Mouse (Mus musculus) A20 (cell line): Measurements from ENCODE around the gene Depdc7.

Experiments used
- DNase-seq: peaks from one replicate; pipeline ENCODE4 v3.0.0-alpha.2; 2011; ENCODE audit warnings: low read depth, low spot score

Depdc7 gene

GRCm38 (mm10) chr2:104742741-104743064 lies at the start of gene Depdc7:
TSS of gene Depdc7 (minus strand) at chr2:104742878.
- peak; percentile 93 for DNase-seq

GRCm38 (mm10) chr2:104774763-104775162 lies 32.1 kb upstream of the Depdc7 start:
- peak; percentile 53 for DNase-seq

GRCm38 (mm10) chr2:104768697-104769096 lies 26.0 kb upstream of the Depdc7 start:
- DNase-seq = no peak

- no peak for DNase-seq
Observed at GRCm38 (mm10) chr2:104764018-104764417, 21.3 kb upstream of the Depdc7 start.

DNA sequence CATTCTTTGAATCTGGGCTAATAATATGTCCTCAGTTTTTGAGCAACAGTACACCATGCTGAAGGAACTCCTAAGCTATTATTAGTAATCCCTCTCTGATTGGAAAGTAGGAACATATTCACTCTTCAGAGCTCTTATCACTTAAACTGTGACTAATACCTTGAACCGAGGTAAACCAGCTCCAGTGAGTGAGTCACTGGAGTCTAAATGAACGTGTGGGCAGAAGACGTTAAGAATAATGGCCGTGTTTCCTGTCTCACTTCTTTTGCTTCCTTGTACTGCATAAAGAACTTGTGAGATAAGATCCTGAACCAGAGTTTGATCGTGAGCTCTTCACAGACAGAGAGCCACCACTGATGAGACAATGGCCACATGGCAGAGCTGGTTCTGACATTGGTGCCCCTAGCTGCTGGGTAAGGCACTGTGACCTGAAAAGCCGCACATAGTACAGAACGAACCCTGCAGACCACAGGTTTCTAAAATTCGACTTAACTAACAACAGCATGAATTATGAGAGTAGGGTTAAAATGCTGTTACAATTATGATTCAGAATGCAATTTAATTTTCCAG lies 20.5 kb upstream of the Depdc7 start:
- DNase-seq = no peak

- DNase-seq = peak; percentile 58
Observed at GRCm38 (mm10) chr2:104750611-104751010, 7.9 kb upstream of the Depdc7 start.

DNA sequence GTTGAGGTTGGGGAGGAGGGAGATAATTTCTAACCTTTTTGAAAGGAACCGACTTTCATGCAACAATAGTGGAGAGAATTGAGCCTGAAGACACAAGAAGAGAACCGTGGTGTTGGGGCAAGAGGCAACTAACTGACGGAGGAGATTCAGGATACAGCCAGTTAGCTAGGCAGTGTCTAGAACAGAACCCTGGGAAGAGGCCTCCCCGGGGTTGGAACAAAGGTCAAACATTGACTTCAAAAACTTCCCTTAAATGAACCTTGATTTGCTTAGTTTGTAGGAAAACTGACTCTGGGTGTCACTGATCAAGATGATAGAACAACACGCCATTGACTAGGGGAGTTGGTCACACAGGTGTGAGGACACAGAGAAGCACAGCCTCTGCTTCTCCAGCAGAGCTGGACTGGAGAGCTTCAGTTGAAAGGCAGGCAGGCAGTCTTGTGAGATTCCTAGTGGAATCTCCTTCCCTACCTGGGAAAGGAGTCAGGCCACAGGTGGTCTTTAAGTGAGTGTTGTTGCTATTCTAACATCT lies 6.0 kb upstream of the Depdc7 start:
- no peak for DNase-seq

DNA sequence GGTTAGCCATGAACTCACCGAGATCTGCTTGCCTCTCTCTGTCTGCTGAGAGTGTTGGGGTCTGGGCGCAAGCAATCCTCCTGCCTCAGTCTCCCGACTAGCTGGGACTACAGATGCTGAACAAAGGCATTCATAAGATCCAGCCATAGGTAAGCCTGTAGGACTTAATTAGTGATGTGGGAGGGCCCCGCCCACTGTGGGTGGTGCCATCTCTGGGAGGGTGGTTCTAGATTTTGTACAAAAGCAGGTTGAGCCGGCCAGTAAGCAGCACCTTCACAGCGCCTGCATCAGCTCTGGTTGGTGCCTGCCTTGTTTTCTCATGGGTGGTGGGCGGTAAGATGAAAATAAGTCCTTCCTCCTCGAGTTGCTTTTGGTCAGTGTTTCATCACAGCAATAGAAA lies 3.6 kb upstream of the Depdc7 start:
- DNase-seq = peak; percentile 74

DNA sequence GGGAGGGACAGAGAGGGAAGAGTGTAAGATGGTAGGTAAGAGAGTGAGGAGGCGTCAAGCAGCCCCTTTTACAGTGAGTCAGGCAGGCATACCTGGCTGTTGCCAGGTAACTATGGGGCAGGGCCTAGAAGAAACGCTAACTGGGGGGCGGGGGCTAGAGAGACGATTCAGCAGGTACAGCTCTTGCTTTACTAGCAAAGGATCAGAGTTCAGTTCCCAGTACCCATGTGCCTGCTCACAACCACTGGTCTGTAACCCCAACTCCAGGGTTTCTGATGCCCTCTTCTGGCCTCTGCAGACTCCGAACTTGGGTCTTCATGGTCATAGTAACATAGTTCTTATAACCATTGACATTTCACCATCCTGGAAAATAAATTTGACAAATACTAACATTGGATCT lies 1.3 kb upstream of the Depdc7 start:
- no peak for DNase-seq

- DNase-seq = no peak
Observed at GRCm38 (mm10) chr2:104743160-104743559, 482 bp upstream of the Depdc7 start.

GRCm38 (mm10) chr2:104741896-104742740 lies 560 bp downstream of the Depdc7 start:
- DNase-seq = peak; percentile 37

DNA sequence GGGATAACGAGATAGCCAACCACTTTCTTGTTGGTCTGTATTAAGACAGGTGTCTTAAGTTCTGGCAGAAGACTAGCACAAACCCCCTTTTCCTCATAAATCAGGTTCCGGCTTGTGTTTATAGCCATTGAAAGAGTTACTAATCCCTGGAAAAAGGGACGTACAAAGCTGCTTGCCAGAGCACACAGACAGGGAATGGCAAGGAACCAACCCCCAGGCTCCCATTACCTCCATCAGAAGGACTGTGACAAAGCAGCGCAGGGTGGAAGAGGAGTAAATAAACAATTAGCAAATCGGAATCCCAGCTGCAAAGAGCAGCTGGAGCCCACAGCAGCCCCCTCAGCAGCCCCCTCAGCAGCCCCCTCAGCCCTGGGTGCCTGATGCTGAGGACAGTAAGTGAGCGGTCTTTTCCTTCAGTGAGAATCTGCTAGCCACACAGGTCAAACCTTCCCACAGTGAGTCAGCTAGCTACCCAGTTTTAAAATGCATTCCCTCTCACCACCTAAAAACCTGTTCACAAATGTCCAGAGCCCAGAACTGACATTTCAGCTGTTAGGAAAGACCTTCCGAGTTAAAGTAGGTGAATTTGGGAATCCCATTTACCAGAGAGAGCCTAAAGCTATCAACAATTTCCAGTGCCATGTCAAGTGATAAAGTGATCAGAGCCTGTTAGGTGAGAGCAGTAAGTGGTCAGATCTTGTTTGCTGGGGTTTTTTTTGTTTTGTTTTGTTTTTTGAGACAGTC lies 1.5 kb downstream of the Depdc7 start:
- no peak for DNase-seq

- DNase-seq = peak; percentile 70
Observed at GRCm38 (mm10) chr2:104740248-104740949, 2.3 kb downstream of the Depdc7 start.

DNA sequence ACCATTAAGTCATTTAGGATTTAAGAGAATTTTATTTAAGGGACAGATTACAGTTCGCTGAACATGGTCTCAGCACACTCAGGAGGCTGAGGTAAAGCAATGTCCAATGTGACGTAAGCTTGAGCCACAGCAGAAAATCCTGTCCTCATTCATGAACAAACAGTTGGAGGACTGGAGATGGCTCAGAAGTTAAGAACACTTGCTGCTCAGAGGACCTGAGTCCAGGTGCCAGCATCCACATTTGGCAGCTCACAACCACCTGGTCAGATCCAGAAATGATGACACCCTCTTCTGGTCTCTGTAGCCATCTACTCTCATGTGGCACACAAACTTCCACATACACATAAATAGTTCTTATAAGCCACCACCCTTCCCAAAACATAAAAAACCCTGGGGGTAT lies 3.0 kb downstream of the Depdc7 start:
- DNase-seq = no peak

GRCm38 (mm10) chr2:104736241-104736640 lies 6.4 kb downstream of the Depdc7 start:
- DNase-seq = no peak

DNA sequence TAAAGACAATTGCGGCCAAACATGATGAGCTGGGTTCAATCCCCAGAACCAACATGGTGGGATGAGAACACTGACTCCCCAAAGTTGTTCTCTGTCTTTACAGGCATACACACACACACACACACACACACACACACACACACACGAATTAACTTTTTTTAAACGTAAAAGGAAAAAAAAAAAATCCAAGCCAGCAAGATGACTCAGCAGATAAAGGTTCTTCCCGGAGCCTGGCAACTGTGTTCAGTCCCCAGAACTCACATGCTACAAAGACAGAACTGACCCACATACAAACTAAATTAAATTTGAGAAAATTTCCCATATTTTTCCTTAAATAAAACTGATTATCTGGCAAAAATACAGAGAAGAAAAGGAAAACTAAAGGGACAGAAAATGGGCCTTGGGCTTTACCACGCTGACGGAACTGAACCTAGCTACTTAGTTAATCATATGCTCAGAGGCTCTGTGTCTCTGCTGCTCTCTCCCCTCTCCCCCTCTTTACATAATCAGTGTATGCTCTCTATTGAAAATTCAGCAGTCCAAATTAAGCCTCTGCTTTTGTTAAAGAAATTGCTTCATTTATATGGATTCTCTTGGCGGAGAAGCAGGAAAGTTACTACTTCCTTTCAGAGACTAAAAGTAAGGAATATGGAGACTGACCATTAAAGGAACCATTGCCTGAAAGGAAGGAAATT lies 10.0 kb downstream of the Depdc7 start:
- peak; percentile 18 for DNase-seq

GRCm38 (mm10) chr2:104732033-104732444 lies 10.6 kb downstream of the Depdc7 start:
- peak; percentile 89 for DNase-seq

DNA sequence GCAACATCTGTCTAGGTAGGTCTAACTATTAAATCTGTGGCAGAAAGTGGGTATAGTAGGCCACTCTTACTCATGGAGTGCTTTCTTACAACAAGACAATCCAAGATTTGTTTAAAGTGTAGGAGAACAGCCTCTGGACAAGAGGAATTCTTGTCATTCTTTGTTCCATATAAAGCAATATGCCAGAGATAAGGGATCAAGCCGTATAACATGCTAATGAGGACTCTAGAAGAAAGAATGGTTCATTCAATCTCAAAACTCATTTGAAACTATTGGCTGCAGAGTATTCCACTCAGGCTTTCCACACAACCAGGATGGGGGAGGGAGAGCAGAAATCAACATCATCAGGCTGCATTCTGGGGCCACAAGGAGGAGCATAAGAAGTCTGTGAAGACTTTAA lies 15.3 kb downstream of the Depdc7 start:
- no peak for DNase-seq

DNA sequence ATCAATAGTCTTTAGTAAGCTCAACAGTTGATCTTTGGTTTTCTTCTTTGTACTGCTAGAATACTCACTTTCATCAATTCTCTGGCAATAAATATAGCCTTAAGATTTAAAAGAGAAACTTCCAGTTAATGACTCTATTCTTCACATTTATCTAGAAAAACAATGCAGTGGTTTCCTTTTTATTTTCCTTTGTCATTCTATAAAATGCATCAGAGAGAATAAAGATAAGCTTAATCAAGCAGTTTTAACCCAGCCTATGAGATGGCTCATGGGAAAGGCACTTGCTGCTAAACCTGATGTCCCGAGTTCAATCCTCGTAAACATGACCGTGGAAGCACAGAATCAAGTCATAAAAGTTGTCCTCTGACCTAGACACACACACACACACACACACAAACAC lies 20.7 kb downstream of the Depdc7 start:
- DNase-seq = no peak

DNA sequence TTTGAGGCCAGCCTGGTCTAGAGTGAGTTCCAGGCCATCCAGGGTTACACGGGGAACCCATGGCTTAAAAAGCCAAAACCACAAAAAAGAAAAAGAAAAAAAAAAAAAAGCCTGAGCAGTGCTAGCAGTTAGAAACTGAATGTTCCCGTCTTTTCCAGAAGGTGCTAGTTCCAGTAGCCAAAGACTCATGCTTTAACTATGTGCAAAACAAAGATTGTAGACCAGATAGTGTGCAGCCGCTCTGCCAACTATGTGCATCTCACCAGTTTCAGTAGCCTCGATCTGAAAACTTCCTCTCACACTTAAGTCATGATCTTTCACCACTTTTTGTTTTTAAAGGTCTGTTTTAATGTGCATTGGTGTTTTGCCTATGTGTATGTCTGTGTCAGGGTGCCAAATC lies 24.9 kb downstream of the Depdc7 start:
- no peak for DNase-seq

- DNase-seq = no peak
Observed at GRCm38 (mm10) chr2:104717231-104717735, 25.4 kb downstream of the Depdc7 start.
